Mouse (Mus musculus): ENCODE measurements around the gene Foxf1.

DNA sequence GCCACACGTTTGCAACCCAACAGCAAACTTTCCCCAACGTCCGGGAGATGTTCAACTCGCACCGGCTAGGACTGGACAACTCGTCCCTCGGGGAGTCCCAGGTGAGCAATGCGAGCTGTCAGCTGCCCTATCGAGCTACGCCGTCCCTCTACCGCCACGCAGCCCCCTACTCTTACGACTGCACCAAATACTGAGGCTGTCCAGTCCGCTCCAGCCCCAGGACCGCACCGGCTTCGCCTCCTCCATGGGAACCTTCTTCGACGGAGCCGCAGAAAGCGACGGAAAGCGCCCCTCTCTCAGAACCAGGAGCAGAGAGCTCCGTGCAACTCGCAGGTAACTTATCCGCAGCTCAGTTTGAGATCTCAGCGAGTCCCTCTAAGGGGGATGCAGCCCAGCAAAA is 33.7 kb downstream of the Foxf1 start:
- TF ChIP-seq CTCF (IDR thresholded peaks at IDR 0.05; ENCODE audit: low read depth): no peak
- TF ChIP-seq EP300 (optimal IDR thresholded peaks at IDR 0.05): no peak

Data from stomach, postnatal 0 days (tissue).